Mouse (Mus musculus): ENCODE results near the gene Cyp2a12. TPM values are rescaled to one million over a fixed set of nuclear protein-coding genes. Genes with fewer than 3 reads are reported as not detected.
"Not testable (repeated sequence)": the region's sequence is repeated elsewhere in the genome, so short reads cannot be mapped to it uniquely, and the experiment has no call there.

The Cyp2a12 gene
- total RNA-seq (2021): not detected

GRCm38 (mm10) chr7:27028789-27029188 is at the start of gene Cyp2a12:
Cyp2a12 (plus strand) TSS chr7:27029081.
- no peak for DNase-seq
- intact Hi-C loops (cut with DNase I): no loop called here

GRCm38 (mm10) chr7:26981464-26981863 is 47.4 kb upstream of the Cyp2a12 start:
- intact Hi-C loops (cut with DNase I); DNase-seq: not testable (repeated sequence)

GRCm38 (mm10) chr7:26981937-26982336 is 46.9 kb upstream of the Cyp2a12 start:
- DNase-seq; intact Hi-C loops (cut with DNase I): not testable (repeated sequence)

GRCm38 (mm10) chr7:26982551-26982950 is 46.3 kb upstream of the Cyp2a12 start:
- intact Hi-C loops (cut with DNase I): no loop called here
- no peak for DNase-seq

GRCm38 (mm10) chr7:26983151-26983550 is 45.7 kb upstream of the Cyp2a12 start:
- intact Hi-C loops (cut with DNase I); DNase-seq: not testable (repeated sequence)

GRCm38 (mm10) chr7:27026581-27026980 is 2.3 kb upstream of the Cyp2a12 start:
- intact Hi-C loops (cut with DNase I); DNase-seq: not testable (repeated sequence)

GRCm38 (mm10) chr7:27048886-27049285 is 20.0 kb downstream of the Cyp2a12 start:
- DNase-seq; intact Hi-C loops (cut with DNase I): not testable (repeated sequence)

GRCm38 (mm10) chr7:27059333-27059732 is 30.5 kb downstream of the Cyp2a12 start:
- DNase-seq; intact Hi-C loops (cut with DNase I): not testable (repeated sequence)

GRCm38 (mm10) chr7:27059896-27060295 is 31.0 kb downstream of the Cyp2a12 start:
- not testable (repeated sequence) for DNase-seq

GRCm38 (mm10) chr7:27078641-27079040 is 49.8 kb downstream of the Cyp2a12 start:
- intact Hi-C loops (cut with DNase I): no loop called here

More at GRCm38 (mm10) chr7:27059896-27060295, 31.0 kb downstream of the Cyp2a12 start:
- intact Hi-C loops (cut with DNase I): loop anchor here (5.0 kb wide), 1 partner anchor 163 kb away; no protein-coding TSS in a partner anchor

GRCm38 (mm10) chr7:27081625-27082024 is 52.7 kb downstream of the Cyp2a12 start:
- DNase-seq: no peak
- intact Hi-C loops (cut with DNase I): no loop called here

More at GRCm38 (mm10) chr7:27078641-27079040, 49.8 kb downstream of the Cyp2a12 start:
- DNase-seq: no peak

Other genes starting within 250 kb of the Cyp2a12 start
- not detected for gene Cyp2g1, start 220.2 kb upstream of the Cyp2a12 start, total RNA-seq (2021)
- gene Cyp2a5, start 193.8 kb upstream of the Cyp2a12 start, total RNA-seq (2021): under 1 TPM in 1 of 2 experiments, not detected in 1; 0.74 TPM
- gene Cyp2a22, start 89.7 kb upstream of the Cyp2a12 start, total RNA-seq (2021): not detected
- 1 to 10 TPM in 1 of 2 experiments, not detected in 1; 2.5 TPM for gene Cyp2f2, start 90.8 kb downstream of the Cyp2a12 start, total RNA-seq (2021)
- gene Cyp2t4, start 124.6 kb downstream of the Cyp2a12 start, total RNA-seq (2021): not detected
- gene Egln2, start 137.7 kb downstream of the Cyp2a12 start, total RNA-seq (2021): 10 to 100 TPM; 57.9 to 59.4 TPM
- gene Rab4b, start 149.8 kb downstream of the Cyp2a12 start, total RNA-seq (2021): 10 to 100 TPM; 21.9 to 22.8 TPM
- gene Gm21983, start 152.0 kb downstream of the Cyp2a12 start, total RNA-seq (2021): under 1 TPM in 1 of 2 experiments, not detected in 1; 0.31 TPM
- gene Mia, start 152.1 kb downstream of the Cyp2a12 start, total RNA-seq (2021): not detected
- gene BC024978, start 166.7 kb downstream of the Cyp2a12 start, total RNA-seq (2021): 10 to 100 TPM; 13.6 to 14.1 TPM
- 10 to 100 TPM; 46.9 to 52.7 TPM for gene Snrpa, start 167.2 kb downstream of the Cyp2a12 start, total RNA-seq (2021)
- gene Itpkc, start 199.6 kb downstream of the Cyp2a12 start, total RNA-seq (2021): 1 to 10 TPM; 4.2 to 4.5 TPM
- gene Coq8b, start 203.9 kb downstream of the Cyp2a12 start, total RNA-seq (2021): 10 to 100 TPM; 12.8 TPM
- 10 to 100 TPM; 10.7 to 13.8 TPM for gene Numbl, start 229.4 kb downstream of the Cyp2a12 start, total RNA-seq (2021)